Mouse (Mus musculus) liver, adult 2 months (tissue): ENCODE measurements at regions not wholly inside any gene's neighbourhood (a gene's known extent, or its start where the extent isn't known, plus 50 kb on each side); places are given as distances from the start of the nearest gene placed in this dataset.

Source experiments
- DNase-seq: peaks from one replicate; pipeline ENCODE4 v3.0.0-alpha.2; 2011; ENCODE audit warnings: low read depth, low spot score; ENCODE audit errors: extremely low read depth
- H3K27ac ChIP-seq: fragments of 200-500 bp; replicated peaks from 2 replicates; pipeline ENCODE4 v1.5.1; 2012; ENCODE audit warnings: low read depth, mild to moderate bottlenecking, control low read depth, inconsistent platforms, low read length; ENCODE audit not compliant: insufficient read depth
- H3K27me3 ChIP-seq: fragments of 200-500 bp; 2 replicates; pipeline ENCODE4 v1.6.1; 2012; ENCODE audit warnings: mild to moderate bottlenecking, moderate library complexity, low read length, inconsistent platforms; ENCODE audit not compliant: control insufficient read depth, insufficient read depth
- H3K36me3 ChIP-seq: fragments of 200-500 bp; 2 replicates; pipeline ENCODE4 v1.6.1; 2012; ENCODE audit warnings: low read length, inconsistent platforms; ENCODE audit not compliant: control insufficient read depth, insufficient read depth
- H3K4me1 ChIP-seq: fragments of 200-500 bp; 2 replicates; pipeline ENCODE4 v1.6.1; 2011; ENCODE audit warnings: low read length; ENCODE audit not compliant: control insufficient read depth, insufficient read depth
- H3K4me3 ChIP-seq: fragments of 200-500 bp; 2 replicates; pipeline ENCODE4 v1.5.1; 2011; ENCODE audit warnings: low read depth, mild to moderate bottlenecking, control low read depth, low read length, moderate library complexity; ENCODE audit not compliant: insufficient read depth
- H3K79me2 ChIP-seq: fragments of 200-500 bp; 2 replicates; pipeline ENCODE4 v1.6.1; 2012; ENCODE audit warnings: inconsistent platforms, mild to moderate bottlenecking, low read length, moderate library complexity; ENCODE audit not compliant: control insufficient read depth, insufficient read depth
- H3K9ac ChIP-seq: fragments of 200-500 bp; 2 replicates; pipeline ENCODE4 v1.6.1; 2012; ENCODE audit warnings: low read depth, mild to moderate bottlenecking, control low read depth, inconsistent platforms, low read length
- CTCF ChIP-seq: fragments of 200-500 bp; IDR thresholded peaks from 2 replicates; pipeline ENCODE4 v1.5.1; 2011; ENCODE audit warnings: low read depth, low read length, control low read depth
- POLR2A ChIP-seq: fragments of 200-500 bp; IDR thresholded peaks from 2 replicates; pipeline ENCODE4 v1.6.1; 2011; ENCODE audit warnings: low read length, control low read depth; ENCODE audit not compliant: insufficient read depth; ENCODE audit errors: extremely low read depth
- WGBS: fragments of 180-500 bp; shearing (Covaris S2); methylation state at CpG from one replicate; pipeline ENCODE4 v1.1.7; 2018; 5-methylcytosine and 5-hydroxymethylcytosine counted together

DNA sequence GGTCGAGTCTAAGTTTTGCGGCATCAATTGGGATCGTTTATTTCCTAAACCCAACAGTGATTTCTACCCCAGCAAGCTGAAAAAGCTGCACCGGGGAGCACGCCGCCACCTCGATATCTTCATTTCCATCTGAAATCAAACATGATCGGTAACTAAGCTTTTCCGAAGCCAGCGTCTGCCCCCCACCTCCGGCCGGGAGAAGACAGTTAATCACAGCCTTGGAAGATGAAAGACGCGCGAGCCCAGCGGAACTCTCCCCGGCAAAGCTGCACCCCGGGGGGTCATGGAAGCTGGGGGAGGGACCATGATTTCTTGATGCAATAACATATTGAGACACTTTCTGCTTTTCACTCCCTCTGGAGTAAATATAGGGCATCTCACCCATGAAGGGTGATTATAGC, 468.4 kb downstream of the Vrk1 start:
- no peak for TF ChIP-seq POLR2A
- TF ChIP-seq CTCF, result no peak
- Histone ChIP-seq H3K9ac (peak overlapping the region; percentile 67), H3K27ac (peak overlapping the region; percentile 96), H3K4me3 (peak overlapping the region; percentile 55), H3K27me3 (no peaks in the 10 kb centered on the region), H3K4me1 (peaks cover 9% of the 10 kb centered on the region; the same call in 1 of the 2 replicates), H3K79me2 (no peaks in the 10 kb centered on the region), H3K36me3 (no peaks in the 10 kb centered on the region)
- WGBS, result under 1% methylated on average over 18 of the region's 18 CpGs
- DNase-seq, result peak; percentile 70

DNA sequence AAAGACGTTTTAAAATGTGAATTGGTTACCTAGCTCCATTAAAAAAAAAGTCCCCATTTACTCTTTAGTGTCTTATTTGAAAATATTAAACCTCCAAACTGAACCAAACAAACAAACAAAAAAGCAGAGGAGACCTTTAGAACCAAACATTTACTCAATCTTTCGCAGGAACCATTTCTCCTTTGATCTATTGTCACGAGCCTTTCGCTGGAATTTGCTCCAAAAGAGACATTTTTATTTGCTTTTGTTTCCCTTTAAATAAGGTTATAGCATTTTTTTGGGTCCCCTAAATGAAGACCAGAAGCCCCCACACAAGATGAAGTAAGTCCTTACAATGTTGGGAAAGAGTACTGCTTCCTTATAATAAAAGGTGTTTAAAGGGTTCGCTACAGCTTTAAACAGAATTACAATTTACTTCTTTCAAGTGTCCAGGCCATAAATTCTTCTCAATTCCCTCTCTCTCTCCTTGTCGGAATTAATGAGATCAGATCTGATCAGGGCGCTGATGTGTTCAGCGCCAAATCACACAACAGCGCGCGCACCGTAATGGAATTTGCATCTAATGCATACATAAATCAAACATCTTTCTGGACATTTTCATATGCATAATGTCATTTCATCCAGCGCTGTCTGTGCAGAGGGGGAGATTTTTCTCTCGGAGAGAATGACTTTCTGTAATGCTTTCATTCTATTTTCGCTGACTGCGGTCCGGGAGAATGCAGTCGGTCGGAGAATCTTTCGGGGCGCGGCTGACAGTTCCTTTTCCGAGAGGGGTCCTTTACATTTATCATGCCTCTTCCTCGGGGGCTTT, 469.2 kb downstream of the Vrk1 start:
- H3K27ac ChIP-seq, result peak overlapping the region; percentile 96
- H3K79me2 ChIP-seq, result no peaks in the 10 kb centered on the region
- H3K4me1 ChIP-seq, result peaks cover 9% of the 10 kb centered on the region; the same call in 1 of the 2 replicates
- no peaks in the 10 kb centered on the region for H3K27me3 ChIP-seq
- H3K36me3 ChIP-seq, result no peaks in the 10 kb centered on the region
- TF ChIP-seq CTCF, result no peak
- no peak for TF ChIP-seq POLR2A
- DNase-seq, result peak; percentile 93
- peak overlapping the region; percentile 39 for H3K4me3 ChIP-seq
- 3% methylated on average over 24 of the region's 24 CpGs for WGBS
- H3K9ac ChIP-seq, result peak overlapping the region; percentile 32

DNA sequence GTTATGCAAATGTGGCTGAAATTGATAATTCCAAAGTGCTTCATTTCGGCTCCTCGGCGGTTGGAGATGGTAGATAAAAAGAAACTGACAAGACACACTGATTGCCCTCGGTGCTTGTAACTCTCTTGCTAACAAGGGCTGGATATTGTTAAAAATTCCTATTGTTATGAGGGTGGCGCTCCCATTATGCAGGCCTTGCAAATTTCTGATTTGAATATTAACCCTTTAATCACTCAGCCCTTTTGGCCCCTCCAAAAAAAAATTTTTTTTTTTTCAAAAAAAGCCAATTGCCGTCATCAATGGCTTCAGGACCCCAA, 469.8 kb downstream of the Vrk1 start:
- Histone ChIP-seq H3K9ac (peak overlapping the region; percentile 32), H3K27ac (peak overlapping the region; percentile 76), H3K4me3 (peak overlapping the region; percentile 39), H3K4me1 (peaks cover 5% of the 10 kb centered on the region; the same call in 1 of the 2 replicates), H3K36me3 (no peaks in the 10 kb centered on the region), H3K27me3 (no peaks in the 10 kb centered on the region), H3K79me2 (no peaks in the 10 kb centered on the region)
- TF ChIP-seq CTCF (no peak), POLR2A (no peak)
- no peak for DNase-seq
- 20% methylated on average over 6 of the region's 6 CpGs for WGBS

DNA sequence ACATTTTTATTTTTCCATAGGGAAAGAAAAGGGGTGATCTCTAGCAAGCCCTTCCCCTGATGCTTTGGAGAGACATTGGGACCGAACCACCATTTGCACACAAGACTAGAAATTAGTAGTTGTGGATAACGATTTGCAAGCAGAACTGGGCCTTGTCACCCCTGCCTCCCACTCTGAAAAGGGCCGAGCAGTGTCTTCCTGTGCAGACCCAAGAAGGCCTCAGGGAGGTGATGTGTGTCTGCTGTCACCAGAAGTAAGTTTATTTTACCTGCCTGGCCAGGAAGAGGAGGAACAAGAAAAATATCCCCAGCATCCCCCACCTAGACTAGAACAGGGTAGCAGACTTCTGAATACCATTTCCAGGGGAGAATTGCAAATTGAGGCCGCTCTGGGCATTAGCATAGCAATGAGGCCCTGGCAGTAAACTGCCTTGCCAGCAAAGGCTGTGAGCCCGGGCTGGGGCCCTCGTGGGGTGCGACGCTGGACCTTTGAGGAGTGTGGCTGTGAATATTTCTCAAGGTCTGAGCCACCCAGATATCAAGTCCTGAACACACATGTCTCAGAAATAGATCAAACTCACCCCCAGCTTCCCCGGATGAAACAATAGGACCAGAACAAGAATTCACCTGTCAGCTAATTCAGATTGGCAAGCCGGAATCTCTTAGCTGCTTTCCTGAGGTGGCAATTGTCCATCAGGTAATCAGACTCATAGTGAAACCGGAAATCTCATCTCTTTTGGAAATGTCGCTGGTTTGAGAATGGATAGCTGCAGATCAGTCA, 470.4 kb downstream of the Vrk1 start:
- 66% methylated on average over 12 of the region's 12 CpGs for WGBS
- peaks cover 4% of the 10 kb centered on the region; the same call in 1 of the 2 replicates for H3K4me1 ChIP-seq
- no peaks in the 10 kb centered on the region for H3K27me3 ChIP-seq
- H3K4me3 ChIP-seq, result no peak overlapping the region
- DNase-seq, result peak; percentile 22
- no peak overlapping the region for H3K27ac ChIP-seq
- no peaks in the 10 kb centered on the region for H3K36me3 ChIP-seq
- no peak for TF ChIP-seq POLR2A
- no peak for TF ChIP-seq CTCF
- H3K9ac ChIP-seq, result no peak overlapping the region
- H3K79me2 ChIP-seq, result no peaks in the 10 kb centered on the region

GRCm38 (mm10) chr12:106501622-106502327, 491.7 kb downstream of the Vrk1 start:
- H3K27ac ChIP-seq, result no peak overlapping the region

More at GRCm38 (mm10) chr12:106501622-106502327, 491.7 kb downstream of the Vrk1 start:
- Histone ChIP-seq H3K27me3 (no peaks in the 10 kb centered on the region), H3K9ac (no peak overlapping the region), H3K79me2 (no peaks in the 10 kb centered on the region), H3K36me3 (no peaks in the 10 kb centered on the region), H3K4me3 (no peak overlapping the region), H3K4me1 (no peaks in the 10 kb centered on the region)
- DNase-seq, result no peak
- WGBS, result 60% methylated on average over 12 of the region's 12 CpGs
- TF ChIP-seq CTCF, result no peak
- no peak for TF ChIP-seq POLR2A
